Mouse (Mus musculus): ENCODE results near the gene Vmn2r114. TPM values are rescaled to one million over a fixed set of nuclear protein-coding genes. Genes with fewer than 3 reads are reported as not detected.
"Not testable (repeated sequence)": the region's sequence is repeated elsewhere in the genome, so short reads cannot be mapped to it uniquely, and the experiment has no call there.

Gene Vmn2r114
- total RNA-seq (2021) (not detected), polyA plus RNA-seq (2012; rRNA removed) (not detected in 2 replicates)
- long read RNA-seq, result 0 reads

DNA sequence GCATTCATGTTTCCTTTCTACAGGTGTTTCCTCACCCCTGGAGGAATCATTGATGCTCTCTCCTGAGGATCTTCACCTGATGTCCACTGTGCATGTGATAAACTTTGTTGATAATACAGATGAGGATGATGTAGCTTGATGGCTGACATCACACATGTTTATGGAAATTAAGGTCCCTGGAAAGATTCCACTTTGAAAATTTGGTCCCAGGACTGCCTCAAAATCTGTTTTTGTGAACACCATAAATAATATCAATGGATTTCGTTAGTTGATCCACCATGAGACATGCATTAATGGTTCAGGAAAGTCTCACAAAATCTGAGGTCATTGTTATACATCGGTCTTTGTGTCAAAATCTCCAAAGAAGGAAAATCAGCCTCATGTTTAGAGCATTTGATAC, at the start of gene Vmn2r114:
Gene Vmn2r114 (minus strand): TSS at position 101 of the 400 bp plus-strand sequence.
- DNase-seq, result not testable (repeated sequence)

DNA sequence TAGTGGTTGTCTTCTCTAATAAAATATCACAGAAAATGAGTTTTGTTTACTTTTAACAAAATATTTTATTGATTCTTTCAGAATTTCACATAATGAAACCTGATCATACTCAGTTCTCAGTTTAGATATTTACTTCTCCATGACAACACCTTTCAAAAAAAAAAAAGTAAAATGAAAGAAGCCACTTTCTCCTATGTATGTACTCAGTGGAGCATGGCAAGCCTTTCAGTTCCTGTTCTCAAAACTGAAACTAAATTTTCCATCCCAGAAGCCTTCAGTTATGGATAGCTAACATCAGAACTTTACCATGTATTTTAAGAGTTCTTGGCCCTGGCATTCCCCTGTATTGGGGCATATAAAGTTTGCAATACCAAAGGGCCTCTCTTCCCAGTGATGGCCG, 39.3 kb upstream of the Vmn2r114 start:
- DNase-seq, result no peak

DNA sequence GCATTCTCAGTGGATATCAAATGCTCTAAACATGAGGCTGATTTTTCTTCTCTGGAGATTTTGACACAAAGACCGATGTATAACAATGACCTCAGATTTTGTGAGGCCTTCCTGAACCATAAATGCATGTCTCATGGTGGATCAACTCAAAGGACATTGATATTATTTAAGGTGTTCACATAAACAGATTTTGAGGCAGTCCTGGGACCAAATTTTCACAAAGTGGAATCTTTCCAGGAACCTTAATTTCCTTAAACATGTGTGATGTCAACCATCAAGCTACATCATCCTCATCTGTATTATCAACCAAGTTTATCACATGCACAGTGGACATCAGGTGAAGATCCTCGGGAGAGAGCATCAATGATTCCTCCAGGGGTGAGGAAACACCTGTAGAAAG, 31.1 kb upstream of the Vmn2r114 start, which contains the start of gene Vmn2r115:
Gene Vmn2r115 (plus strand): TSS at position 301 of the 400 bp plus-strand sequence.
- DNase-seq, result not testable (repeated sequence)

DNA sequence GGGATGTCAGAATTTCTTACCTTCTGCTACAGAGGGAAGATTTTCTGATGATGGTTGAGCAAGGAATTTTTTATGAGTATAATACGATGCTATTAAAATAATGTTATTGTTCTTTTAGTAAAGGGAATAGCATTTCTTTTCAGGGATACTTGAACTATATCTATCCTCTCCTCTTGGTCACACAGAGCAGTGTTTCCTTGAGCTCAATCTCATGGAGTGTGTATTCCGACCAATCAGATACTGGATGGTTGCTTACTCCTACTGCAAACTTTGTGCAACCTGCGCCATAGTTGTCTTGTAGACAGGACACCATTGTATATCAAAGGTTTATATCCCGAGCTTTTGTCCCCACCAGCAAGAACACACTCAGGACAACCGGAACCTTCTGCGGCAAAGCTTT, 18.3 kb upstream of the Vmn2r114 start:
- no peak for DNase-seq

Other genes starting within 250 kb of the Vmn2r114 start
- 1 to 10 TPM; 6.3 to 7.6 TPM for gene Zfp40, start 119.3 kb downstream of the Vmn2r114 start, total RNA-seq (2021)
- 0.22 and 0.49 TPM in 2 replicates for gene Zfp40, start 119.3 kb downstream of the Vmn2r114 start, polyA plus RNA-seq (2012; rRNA removed)
- not detected for gene Vmn2r115, start 31.2 kb upstream of the Vmn2r114 start, total RNA-seq (2021)
- not detected in 2 replicates for gene Vmn2r115, start 31.2 kb upstream of the Vmn2r114 start, polyA plus RNA-seq (2012; rRNA removed)
- gene Vmn2r116, start 72.1 kb upstream of the Vmn2r114 start, total RNA-seq (2021), result not detected
- not detected in 2 replicates for gene Vmn2r116, start 72.1 kb upstream of the Vmn2r114 start, polyA plus RNA-seq (2012; rRNA removed)
- not detected for gene Vmn2r117, start 167.2 kb upstream of the Vmn2r114 start, total RNA-seq (2021)
- gene Vmn2r117, start 167.2 kb upstream of the Vmn2r114 start, polyA plus RNA-seq (2012; rRNA removed), result not detected in 2 replicates

Data from adrenal gland, adult 2 months (tissue).